Mouse (Mus musculus) midbrain, embryonic 16.5 days (tissue): ENCODE data around the gene Sar1a. TPM values are rescaled to one million over a fixed set of nuclear protein-coding genes. Genes with fewer than 3 reads are reported as not detected.

Source experiments
- ATAC-seq: fragments of 200-750 bp; cut with Nextera tagmentation; 2 replicates; pipeline ENCODE4 v1.8.0; 2017; ENCODE audit warnings: moderate TSS enrichment
- H3K27ac ChIP-seq: fragments of 300-500 bp; sonication (generic); 2 replicates; pipeline ENCODE4 v1.5.1; 2014; ENCODE audit warnings: mild to moderate bottlenecking, low read length, mixed read lengths
- H3K27me3 ChIP-seq: fragments of 300-500 bp; sonication (generic); 2 replicates; pipeline ENCODE4 v1.6.1; 2014; ENCODE audit warnings: low read depth, low read length, mixed read lengths; ENCODE audit not compliant: control insufficient read depth, insufficient read depth
- H3K36me3 ChIP-seq: fragments of 300-500 bp; sonication (generic); 2 replicates; pipeline ENCODE4 v1.6.1; 2014; ENCODE audit warnings: mild to moderate bottlenecking, low read length, moderate library complexity, mixed read lengths; ENCODE audit not compliant: control insufficient read depth, insufficient read depth
- H3K4me1 ChIP-seq: fragments of 300-500 bp; sonication (generic); 2 replicates; pipeline ENCODE4 v1.6.1; 2014; ENCODE audit warnings: mild to moderate bottlenecking, low read length, mixed read lengths; ENCODE audit not compliant: control insufficient read depth, insufficient read depth
- H3K4me2 ChIP-seq: fragments of 300-500 bp; sonication (generic); 2 replicates; pipeline ENCODE4 v1.6.1; 2014; ENCODE audit warnings: mild to moderate bottlenecking, low read length, mixed read lengths
- H3K4me3 ChIP-seq: fragments of 300-500 bp; sonication (generic); 2 replicates; pipeline ENCODE4 v1.5.1; 2014; ENCODE audit warnings: low read depth, mild to moderate bottlenecking, low read length, moderate library complexity, mixed read lengths
- H3K9ac ChIP-seq: fragments of 300-500 bp; sonication (generic); 2 replicates; pipeline ENCODE4 v1.6.1; 2014; ENCODE audit warnings: low read depth, low read length, mixed read lengths
- H3K9me3 ChIP-seq: fragments of 300-500 bp; sonication (generic); replicated peaks from 2 replicates; pipeline ENCODE4 v1.6.1; 2014; ENCODE audit warnings: mild to moderate bottlenecking, low read length, mixed read lengths; ENCODE audit not compliant: control insufficient read depth, poor library complexity, severe bottlenecking
- WGBS: fragments of 180-500 bp; shearing (Covaris S2); extraction: QIAGEN DNeasy Blood & Tissue Kit; methylation state at CpG from one replicate; pipeline ENCODE4 v1.1.7; 2014; 5-methylcytosine and 5-hydroxymethylcytosine counted together
- polyA plus RNA-seq: library from polyadenylated mRNA; unstranded; fragments of >200 nt; fragmentation: Nextera tagmentation; extraction: Ambion mirVana; gene quantifications from 2 replicates; pipeline ENCODE4 v1.2.1, GENCODE M21; 2015

The Sar1a gene
- polyA plus RNA-seq: 197 and 202 TPM in 2 replicates

DNA sequence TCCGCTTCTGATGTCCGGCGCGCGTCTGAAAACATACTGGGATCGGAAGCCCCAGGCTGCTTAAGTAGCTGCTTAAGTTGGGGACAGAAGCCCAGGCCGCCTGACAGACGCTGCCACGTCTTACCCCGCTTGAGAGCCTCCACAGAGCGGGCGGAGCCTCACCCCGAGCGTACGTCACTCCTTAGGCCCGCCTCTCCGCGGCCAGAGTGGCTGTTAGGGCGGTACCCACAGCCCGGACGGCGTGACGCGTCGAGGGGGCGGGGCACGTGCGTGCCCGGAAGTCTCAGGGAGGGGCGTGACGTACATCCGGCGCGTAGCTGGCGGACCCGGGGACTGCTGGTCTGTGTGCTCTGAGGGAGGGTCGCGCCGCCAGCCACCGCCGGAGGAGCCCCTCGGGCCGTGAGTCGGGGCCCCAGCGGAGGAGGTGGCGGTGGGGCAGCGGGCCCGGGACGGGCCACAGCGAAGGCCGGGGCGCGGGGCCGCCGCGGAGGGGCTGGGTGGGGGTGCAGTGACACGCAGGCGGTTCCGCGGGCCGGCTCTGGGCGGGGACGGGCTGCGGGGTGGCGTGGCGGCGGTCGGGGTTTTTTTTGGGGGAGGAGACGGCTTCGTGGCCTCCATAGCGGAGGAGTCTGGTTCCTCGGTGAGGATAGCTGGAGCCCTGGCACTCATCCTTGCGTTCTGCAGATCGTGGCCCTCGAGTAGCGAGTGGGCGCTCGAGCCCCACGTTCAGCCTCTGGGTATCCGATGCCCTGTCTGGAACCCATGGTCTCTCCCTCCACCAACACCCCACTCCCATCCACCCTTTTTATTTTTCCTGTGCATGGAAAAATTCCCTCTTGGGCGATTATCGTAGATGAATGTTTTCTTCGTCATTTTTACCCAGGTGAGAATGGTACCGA lies at the start of gene Sar1a:
Gene Sar1a, plus strand, starts transcription at position 285 of the 899 bp plus-strand sequence.
- no peaks in the 10 kb centered on the region for H3K9me3 ChIP-seq
- H3K9ac ChIP-seq: peak within 1 kb of the TSS; percentile 97
- H3K4me1 ChIP-seq: peaks cover 18% of the 10 kb centered on the region
- H3K4me3 ChIP-seq: peak within 1 kb of the TSS; percentile 96
- H3K27me3 ChIP-seq: no peaks in the 10 kb centered on the region
- under 1% methylated on average over 72 of the region's 84 CpGs for WGBS
- peaks cover 3% of the 10 kb centered on the region for H3K36me3 ChIP-seq
- peak; percentile 99 for ATAC-seq
- peak within 1 kb of the TSS; percentile 83 for H3K27ac ChIP-seq
- peak within 1 kb of the TSS; percentile 72 for H3K4me2 ChIP-seq

DNA sequence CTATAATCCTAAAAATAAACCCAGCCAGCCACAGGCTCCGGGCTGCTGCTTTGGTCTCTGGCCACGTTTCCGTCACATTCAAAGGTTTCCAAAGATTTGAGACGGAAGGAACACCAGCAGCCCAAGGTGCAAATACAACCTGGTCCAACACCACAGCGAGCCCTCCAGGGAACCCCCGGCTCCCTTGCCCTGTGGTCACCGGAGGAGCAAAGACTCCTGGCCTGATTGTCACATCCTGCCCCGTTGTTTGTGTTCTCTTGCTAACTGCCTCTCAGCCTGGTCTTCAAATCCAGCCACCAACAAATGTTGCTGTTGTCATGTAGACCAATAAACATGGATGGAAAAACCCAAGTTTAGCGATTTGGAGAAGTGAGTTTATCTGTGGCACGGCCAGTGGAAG lies 47.7 kb upstream of the Sar1a start:
- no peak overlapping the region for H3K9ac ChIP-seq
- no peak for ATAC-seq
- no peaks in the 10 kb centered on the region for H3K36me3 ChIP-seq
- H3K27me3 ChIP-seq: no peaks in the 10 kb centered on the region
- 86% methylated on average over 10 of the region's 10 CpGs for WGBS
- no peaks in the 10 kb centered on the region for H3K4me1 ChIP-seq
- H3K9me3 ChIP-seq: no peaks in the 10 kb centered on the region
- no peak overlapping the region for H3K4me3 ChIP-seq
- no peak overlapping the region for H3K27ac ChIP-seq
- no peak overlapping the region for H3K4me2 ChIP-seq

DNA sequence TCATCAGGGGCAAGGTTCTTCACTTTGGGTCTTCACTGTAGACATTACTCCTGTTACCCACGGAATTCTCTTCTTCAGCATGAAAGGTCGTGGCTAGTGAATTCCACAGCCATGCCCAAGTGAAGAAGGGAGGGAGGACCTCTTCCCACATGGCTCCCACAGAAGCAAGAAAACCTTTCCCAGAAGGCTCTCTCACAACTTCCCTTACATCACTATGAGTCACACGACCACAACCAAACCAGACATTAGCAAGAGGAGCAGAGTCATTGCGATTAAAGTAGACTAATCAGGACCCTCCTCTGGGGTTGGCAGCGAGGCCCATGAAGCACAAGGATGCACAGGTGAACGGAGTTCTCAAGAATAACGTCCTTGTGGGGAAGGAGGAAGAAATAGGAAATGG lies 43.0 kb upstream of the Sar1a start:
- 79% methylated on average over 7 of the region's 7 CpGs for WGBS
- Histone ChIP-seq H3K9ac (no peak overlapping the region), H3K27me3 (no peaks in the 10 kb centered on the region), H3K4me2 (no peak overlapping the region), H3K4me1 (no peaks in the 10 kb centered on the region), H3K27ac (no peak overlapping the region), H3K9me3 (no peaks in the 10 kb centered on the region), H3K36me3 (no peaks in the 10 kb centered on the region), H3K4me3 (no peak overlapping the region)
- ATAC-seq: no peak

DNA sequence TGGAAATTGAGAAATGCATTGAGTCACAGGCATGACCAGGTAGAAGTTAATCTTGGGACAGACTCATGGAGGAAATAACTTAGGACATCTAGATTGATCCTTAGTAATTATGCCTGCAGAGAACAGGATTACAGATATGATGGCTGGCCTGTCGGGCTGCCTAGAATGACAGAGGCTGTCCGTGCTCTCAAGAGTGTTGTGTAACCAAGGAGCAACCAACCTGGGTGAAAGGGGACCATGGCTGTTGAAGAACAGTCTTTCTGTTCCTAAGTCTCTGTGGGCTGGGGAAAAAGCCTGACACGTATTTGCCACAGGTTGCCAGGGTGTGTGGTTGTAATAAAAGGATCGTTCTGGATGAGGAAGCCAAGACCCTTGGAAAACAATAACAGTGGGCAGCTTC lies 39.7 kb upstream of the Sar1a start:
- no peak overlapping the region for H3K27ac ChIP-seq
- no peaks in the 10 kb centered on the region for H3K4me1 ChIP-seq
- H3K9me3 ChIP-seq: no peaks in the 10 kb centered on the region
- H3K9ac ChIP-seq: no peak overlapping the region
- no peak for ATAC-seq
- no peaks in the 10 kb centered on the region for H3K36me3 ChIP-seq
- H3K4me2 ChIP-seq: no peak overlapping the region
- H3K27me3 ChIP-seq: no peaks in the 10 kb centered on the region
- WGBS: 71% methylated on average over 4 of the region's 4 CpGs
- no peak overlapping the region for H3K4me3 ChIP-seq

DNA sequence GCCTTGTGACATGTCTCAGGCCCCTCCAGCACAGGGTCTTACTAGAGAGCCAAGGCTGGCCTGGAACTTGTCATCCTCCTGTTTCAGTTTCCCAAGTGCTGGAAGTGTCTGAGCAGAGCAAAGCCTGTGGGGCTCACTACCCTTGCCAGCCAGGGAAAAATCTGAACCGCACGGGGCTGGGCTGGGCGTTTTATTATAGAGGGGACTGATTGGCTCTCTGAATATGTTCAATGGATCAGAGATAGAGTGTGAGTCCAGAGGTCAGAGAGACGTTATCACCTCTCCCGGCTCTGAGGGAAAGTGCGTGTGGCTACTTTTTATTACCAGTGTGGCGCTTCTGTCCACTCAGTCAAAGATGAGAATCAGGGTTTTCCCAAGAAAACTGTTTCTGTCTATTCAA lies 33.5 kb upstream of the Sar1a start:
- Histone ChIP-seq H3K27me3 (no peaks in the 10 kb centered on the region), H3K27ac (no peak overlapping the region), H3K4me1 (peaks cover 4% of the 10 kb centered on the region), H3K36me3 (no peaks in the 10 kb centered on the region), H3K4me2 (no peak overlapping the region), H3K9ac (no peak overlapping the region), H3K9me3 (no peaks in the 10 kb centered on the region), H3K4me3 (no peak overlapping the region)
- WGBS: 75% methylated on average over 7 of the region's 7 CpGs
- ATAC-seq: no peak

DNA sequence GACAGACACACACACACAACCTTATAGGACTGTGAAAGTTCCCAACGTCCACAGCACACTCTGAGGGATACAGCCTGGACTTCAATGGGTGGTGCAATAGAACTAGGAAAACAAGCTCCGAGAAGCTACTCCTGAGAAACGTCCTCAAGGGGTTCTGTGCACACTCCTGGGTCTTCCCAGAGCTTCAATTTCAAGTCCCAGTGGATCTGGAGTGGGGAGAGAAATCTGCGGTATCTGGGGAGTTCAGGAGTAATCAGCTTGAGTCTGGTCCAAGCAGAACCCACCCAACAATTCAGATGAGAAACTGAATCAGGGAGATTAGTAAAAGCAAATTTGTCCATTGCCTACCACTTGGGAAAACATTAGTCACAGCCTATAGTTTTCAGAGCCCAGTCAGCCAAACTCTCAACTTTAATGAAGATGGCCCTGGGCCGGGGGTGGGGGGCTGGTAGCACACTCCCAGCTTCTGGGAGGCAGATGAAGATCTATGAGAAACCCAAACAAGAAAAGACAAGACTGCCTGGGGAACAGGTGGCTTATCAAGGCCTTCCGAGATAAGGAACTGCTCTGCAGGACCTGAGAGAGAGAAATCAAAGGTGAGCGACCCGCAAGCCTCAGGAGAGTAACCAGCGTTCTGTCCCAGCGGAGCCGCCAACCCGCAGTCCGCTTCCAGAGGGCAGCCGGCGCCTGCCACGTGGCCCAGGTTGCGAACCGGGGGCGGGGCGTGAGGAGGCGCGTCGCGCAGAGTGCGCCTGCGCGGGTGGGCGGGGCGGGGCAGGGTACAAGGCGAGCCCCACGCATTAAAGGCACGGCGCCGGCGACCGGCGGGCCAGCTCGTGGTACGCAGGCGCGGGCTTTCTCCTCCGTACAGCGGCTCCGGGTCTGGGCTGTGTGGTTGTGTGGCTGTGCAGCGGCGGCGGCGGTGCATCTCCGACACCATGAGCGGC lies 32.0 kb upstream of the Sar1a start, which contains the start of gene Ppa1:
Gene Ppa1, plus strand, starts transcription at position 763 of the 947 bp plus-strand sequence.
- Histone ChIP-seq H3K9me3 (no peaks in the 10 kb centered on the region), H3K4me3 (peak within 1 kb of the TSS; percentile 77), H3K36me3 (no peaks in the 10 kb centered on the region), H3K27ac (peak within 1 kb of the TSS; percentile 82), H3K4me1 (peaks cover 4% of the 10 kb centered on the region), H3K4me2 (peak within 1 kb of the TSS; percentile 74), H3K27me3 (no peaks in the 10 kb centered on the region), H3K9ac (peak within 1 kb of the TSS; percentile 91)
- 5% methylated on average over 26 of the region's 50 CpGs for WGBS
- peak; percentile 99 for ATAC-seq

DNA sequence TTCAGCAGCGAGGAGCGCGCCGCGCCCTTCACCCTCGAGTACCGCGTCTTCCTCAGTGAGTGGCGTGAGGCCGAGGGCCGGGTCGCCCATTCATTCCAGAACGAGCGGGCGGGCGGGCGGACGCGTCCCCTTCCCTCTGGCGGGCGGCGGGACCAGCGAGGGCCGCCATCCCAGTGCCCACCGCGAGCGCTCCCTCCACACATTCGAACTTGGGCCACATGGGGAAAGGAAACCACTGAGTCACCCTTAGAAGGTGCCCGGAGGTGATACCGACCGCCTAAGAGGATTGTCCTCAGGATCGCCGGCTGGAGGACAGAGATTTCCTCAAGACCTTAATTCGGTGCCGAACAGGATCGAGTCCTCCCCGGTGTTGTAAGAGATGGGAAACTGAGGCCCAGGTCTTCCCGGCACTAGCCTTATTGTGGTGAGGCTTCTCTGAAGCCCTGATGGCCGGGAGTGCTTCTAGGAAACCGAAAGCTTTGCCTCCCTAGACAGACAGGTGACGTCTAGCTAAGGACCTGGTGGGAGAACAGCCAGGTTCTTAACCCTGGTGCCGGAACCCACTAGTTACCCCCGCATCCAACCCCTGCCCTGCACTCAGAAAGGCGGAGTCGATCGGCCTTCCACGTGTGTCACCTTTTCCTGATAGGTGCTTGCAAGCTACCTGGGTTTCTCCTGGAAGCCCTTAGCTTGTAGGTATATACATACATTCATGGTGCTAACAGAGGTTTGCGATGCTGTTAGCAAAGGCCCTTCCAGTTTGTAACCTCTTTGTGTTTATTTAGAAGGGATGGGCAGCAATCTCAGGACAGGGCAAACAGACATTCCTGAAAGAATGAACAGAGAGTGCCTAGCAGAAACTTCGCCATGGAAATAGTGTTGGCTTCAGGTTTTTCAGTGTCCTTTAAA lies 31.1 kb upstream of the Sar1a start:
- no peaks in the 10 kb centered on the region for H3K36me3 ChIP-seq
- peak overlapping the region; percentile 77 for H3K4me3 ChIP-seq
- H3K9me3 ChIP-seq: no peaks in the 10 kb centered on the region
- WGBS: 1% methylated on average over 49 of the region's 49 CpGs
- H3K4me2 ChIP-seq: peak overlapping the region; percentile 73
- H3K27me3 ChIP-seq: no peaks in the 10 kb centered on the region
- peak overlapping the region; percentile 91 for H3K9ac ChIP-seq
- ATAC-seq: peak; percentile 67
- H3K4me1 ChIP-seq: peaks cover 4% of the 10 kb centered on the region
- H3K27ac ChIP-seq: peak overlapping the region; percentile 82

DNA sequence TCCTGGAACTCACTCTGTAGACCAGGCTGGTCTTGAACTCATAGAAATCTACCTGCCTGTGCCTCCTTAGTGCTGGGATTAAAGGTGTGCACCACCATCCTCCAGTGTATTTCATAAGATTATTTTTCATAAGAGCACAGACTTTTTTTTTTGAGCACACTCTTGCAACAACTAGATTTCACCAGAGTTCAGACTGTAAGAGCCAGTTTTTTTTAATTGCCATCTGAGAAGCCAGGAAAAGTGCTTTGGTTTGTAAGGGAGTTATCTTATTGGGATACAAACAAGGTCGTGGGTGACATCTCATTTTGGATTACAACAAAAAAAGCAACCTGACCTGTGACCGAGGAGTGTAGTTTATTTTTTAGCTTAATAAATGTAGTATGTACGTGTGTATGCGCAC lies 26.0 kb upstream of the Sar1a start:
- 95% methylated on average over 4 of the region's 4 CpGs for WGBS
- no peak overlapping the region for H3K4me2 ChIP-seq
- H3K36me3 ChIP-seq: peaks cover 4% of the 10 kb centered on the region; the same call in 1 of the 2 replicates
- no peaks in the 10 kb centered on the region for H3K27me3 ChIP-seq
- H3K4me1 ChIP-seq: peaks cover 4% of the 10 kb centered on the region
- no peak overlapping the region for H3K9ac ChIP-seq
- no peak overlapping the region for H3K27ac ChIP-seq
- ATAC-seq: no peak
- no peaks in the 10 kb centered on the region for H3K9me3 ChIP-seq
- H3K4me3 ChIP-seq: no peak overlapping the region
